Mouse (Mus musculus) E14TG2a.4 (cell line): ENCODE data around the gene Rhbdl1.
"Not testable (repeated sequence)": the region's sequence is repeated elsewhere in the genome, so short reads cannot be mapped to it uniquely, and the experiment has no call there.

Source experiments
- H3K27me3 ChIP-seq: 2 replicates; pipeline ENCODE4 v1.6.1; 2014; ENCODE audit warnings: low read length, control low read depth; ENCODE audit not compliant: insufficient read depth
- H3K36me3 ChIP-seq: 2 replicates; pipeline ENCODE4 v1.6.1; 2014; ENCODE audit warnings: low read length, control low read depth; ENCODE audit not compliant: insufficient read depth
- H3K4me1 ChIP-seq: replicated peaks from 2 replicates; pipeline ENCODE4 v1.6.1; 2014; ENCODE audit warnings: low read depth, low read length, control low read depth
- H3K4me3 ChIP-seq: replicated peaks from 2 replicates; pipeline ENCODE4 v1.5.1; 2014; ENCODE audit warnings: mild to moderate bottlenecking, low read length
- H3K9me3 ChIP-seq: 2 replicates; pipeline ENCODE4 v1.6.1; 2014; ENCODE audit warnings: low read length, control low read depth
- CTCF ChIP-seq: conservative IDR thresholded peaks from 2 replicates; pipeline ENCODE4 v1.5.1; 2014; ENCODE audit warnings: low read length
- NANOG ChIP-seq: IDR thresholded peaks from 2 replicates; pipeline ENCODE4 v1.6.1; 2014; ENCODE audit warnings: borderline replicate concordance, low read length, mixed read lengths
- POU5F1 ChIP-seq: IDR thresholded peaks from 2 replicates; pipeline ENCODE4 v1.6.1; 2014; ENCODE audit warnings: low read length, borderline replicate concordance

Rhbdl1 gene

GRCm38 (mm10) chr17:25817662-25818061 is 19.4 kb downstream of the Rhbdl1 start:
- Histone ChIP-seq H3K9me3 (0 out of 2 replicates have a peak, but pooled peaks cover 6% of the 10 kb centered on the region), H3K27me3 (peaks cover 60% of the 10 kb centered on the region), H3K36me3 (no peaks in the 10 kb centered on the region), H3K4me3 (no peak overlapping the region), H3K4me1 (peaks cover 45% of the 10 kb centered on the region)
- TF ChIP-seq CTCF (no peak), NANOG (no peak), POU5F1 (no peak)

- 0 out of 2 replicates have a peak, but pooled peaks cover 8% of the 10 kb centered on the region for H3K9me3 ChIP-seq
- H3K4me1 ChIP-seq = peaks cover 34% of the 10 kb centered on the region
Observed at GRCm38 (mm10) chr17:25813471-25813870, 23.6 kb downstream of the Rhbdl1 start.

GRCm38 (mm10) chr17:25810890-25811289 is 26.2 kb downstream of the Rhbdl1 start:
- no peak overlapping the region for H3K4me3 ChIP-seq
- TF ChIP-seq CTCF = no peak
- H3K4me1 ChIP-seq = peaks cover 18% of the 10 kb centered on the region
- no peaks in the 10 kb centered on the region for H3K36me3 ChIP-seq
- 0 out of 2 replicates have a peak, but pooled peaks cover 8% of the 10 kb centered on the region for H3K9me3 ChIP-seq
- H3K27me3 ChIP-seq = peaks cover 78% of the 10 kb centered on the region

More at GRCm38 (mm10) chr17:25813471-25813870, 23.6 kb downstream of the Rhbdl1 start:
- peaks cover 91% of the 10 kb centered on the region for H3K27me3 ChIP-seq
- peak overlapping the region; percentile 51 for H3K4me3 ChIP-seq
- no peak for TF ChIP-seq NANOG
- peak; percentile 38 for TF ChIP-seq CTCF
- no peaks in the 10 kb centered on the region for H3K36me3 ChIP-seq

GRCm38 (mm10) chr17:25809606-25810340 is 27.3 kb downstream of the Rhbdl1 start:
- Histone ChIP-seq H3K36me3 (no peaks in the 10 kb centered on the region), H3K4me1 (peaks cover 18% of the 10 kb centered on the region), H3K9me3 (0 out of 2 replicates have a peak, but pooled peaks cover 8% of the 10 kb centered on the region), H3K4me3 (peak overlapping the region; percentile 92), H3K27me3 (peaks cover 71% of the 10 kb centered on the region)
- TF ChIP-seq POU5F1 (no peak), NANOG (no peak), CTCF (no peak)

- H3K9me3 ChIP-seq = 0 out of 2 replicates have a peak, but pooled peaks cover 8% of the 10 kb centered on the region
- H3K4me3 ChIP-seq = peak within 1 kb of the TSS; percentile 92
- H3K36me3 ChIP-seq = no peaks in the 10 kb centered on the region
- peaks cover 67% of the 10 kb centered on the region for H3K27me3 ChIP-seq
- H3K4me1 ChIP-seq = peaks cover 18% of the 10 kb centered on the region
- no peak for TF ChIP-seq NANOG
- no peak for TF ChIP-seq POU5F1
- no peak for TF ChIP-seq CTCF
Observed at GRCm38 (mm10) chr17:25808789-25809605, 28.1 kb downstream of the Rhbdl1 start, which contains the start of gene Fbxl16. TSS of gene Fbxl16 (plus strand) at chr17:25809085.

- Histone ChIP-seq H3K9me3 (0 out of 2 replicates have a peak, but pooled peaks cover 6% of the 10 kb centered on the region), H3K36me3 (no peaks in the 10 kb centered on the region), H3K4me1 (peaks cover 20% of the 10 kb centered on the region), H3K4me3 (peak overlapping the region; percentile 92), H3K27me3 (peaks cover 71% of the 10 kb centered on the region)
- no peak for TF ChIP-seq NANOG
- no peak for TF ChIP-seq CTCF
- TF ChIP-seq POU5F1 = no peak
Observed at GRCm38 (mm10) chr17:25808028-25808427, 29.1 kb downstream of the Rhbdl1 start.

GRCm38 (mm10) chr17:25807452-25807851 is 29.6 kb downstream of the Rhbdl1 start:
- peaks cover 71% of the 10 kb centered on the region for H3K27me3 ChIP-seq

GRCm38 (mm10) chr17:25806507-25806906 is 30.6 kb downstream of the Rhbdl1 start:
- no peak for TF ChIP-seq CTCF
- no peak for TF ChIP-seq NANOG
- TF ChIP-seq POU5F1 = no peak
- H3K4me3 ChIP-seq = no peak overlapping the region
- H3K27me3 ChIP-seq = peaks cover 70% of the 10 kb centered on the region
- no peaks in the 10 kb centered on the region for H3K36me3 ChIP-seq
- no peaks in the 10 kb centered on the region for H3K9me3 ChIP-seq
- H3K4me1 ChIP-seq = peaks cover 22% of the 10 kb centered on the region

More at GRCm38 (mm10) chr17:25807452-25807851, 29.6 kb downstream of the Rhbdl1 start:
- 0 out of 2 replicates have a peak, but pooled peaks have one; percentile 12 for TF ChIP-seq CTCF
- not testable (repeated sequence) for H3K36me3 ChIP-seq, H3K9me3 ChIP-seq, H3K4me3 ChIP-seq
- peaks cover 22% of the 10 kb centered on the region for H3K4me1 ChIP-seq
